Mouse (Mus musculus): ENCODE results near the gene Mctp1. TPM values are rescaled to one million over a fixed set of nuclear protein-coding genes. Genes with fewer than 3 reads are reported as not detected.

Gene Mctp1
- polyA plus RNA-seq (2017; shearing (Covaris generic)) = not detected

GRCm38 (mm10) chr13:76383972-76384663 is at the start of gene Mctp1:
Gene Mctp1, plus strand, starts transcription at chr13:76384535.

Other genes starting within 250 kb of the Mctp1 start
- not detected for gene Fam81b, start 79.5 kb upstream of the Mctp1 start, polyA plus RNA-seq (2017; shearing (Covaris generic))